Mouse (Mus musculus): ENCODE data around the gene Ifi206.

- TF ChIP-seq POLR2A (IDR thresholded peaks at IDR 0.05; ENCODE audit: insufficient read depth, low read depth, low read length) = no peak
- no peak for TF ChIP-seq CTCF (IDR thresholded peaks at IDR 0.05; ENCODE audit: insufficient read depth, low read depth, low read length)
Observed at GRCm38 (mm10) chr1:173418936-173419621, 71.8 kb downstream of the Ifi206 start.

All from olfactory bulb, adult 2 months (tissue).